Mouse (Mus musculus) ES-Bruce4 (cell line): ENCODE data around the gene Cadm4.

Source experiments
- CTCF ChIP-seq: IDR thresholded peaks from one replicate; pipeline ENCODE4 v1.8.1; 2011; ENCODE audit warnings: low read depth, low read length
- POLR2A ChIP-seq: IDR thresholded peaks from one replicate; pipeline ENCODE4 v1.8.1; 2011; ENCODE audit warnings: low read length; ENCODE audit not compliant: insufficient read depth

GRCm38 (mm10) chr7:24547534-24548036 lies 65.8 kb downstream of the Cadm4 start:
- TF ChIP-seq POLR2A (no peak), CTCF (no peak)
